Mouse (Mus musculus) gastrocnemius, postnatal 14 days (tissue): Measurements from ENCODE around the gene Dusp19. TPM values are rescaled to one million over a fixed set of nuclear protein-coding genes. Genes with fewer than 3 reads are reported as not detected.

Source experiments
- DNase-seq: peaks from one replicate; pipeline ENCODE4 v3.0.0; 2021; ENCODE audit warnings: mixed read lengths
- intact Hi-C: fragments of 180-260 bp; cut with DNase I; formaldehyde crosslinking; loops from one replicate; pipeline ENCODE4 v1.15.1; 2025; ENCODE audit warnings: low total_unique reads
- microRNA-seq, 2 experiments: library from miRNA; unstranded; fragments of <30 nt; microRNA quantifications; one replicate each; pipeline ENCODE4 v1.2.0; 2021
- total RNA-seq, 2 experiments: library from RNA; stranded (reverse); gene quantifications; 2 replicates each; pipeline ENCODE4 v1.2.3; 2021

Gene Dusp19
- total RNA-seq, 2 experiments from 2014 or later: 6.5 TPM

GRCm38 (mm10) chr2:80624523-80624922 lies 7.7 kb downstream of the Dusp19 start:
- intact Hi-C loops: no loop called here
- DNase-seq: no peak

GRCm38 (mm10) chr2:80632336-80633026 lies 15.6 kb downstream of the Dusp19 start:
- DNase-seq: no peak
- intact Hi-C loops: no loop called here

- intact Hi-C loops: no loop called here
- DNase-seq: peak; percentile 85
Measured at GRCm38 (mm10) chr2:80638364-80639241, 21.8 kb downstream of the Dusp19 start.

GRCm38 (mm10) chr2:80639398-80639797 lies 22.6 kb downstream of the Dusp19 start:
- no peak for DNase-seq
- intact Hi-C loops: no loop called here

- no peak for DNase-seq
- intact Hi-C loops: no loop called here
Measured at GRCm38 (mm10) chr2:80639864-80640263, 23.0 kb downstream of the Dusp19 start.

GRCm38 (mm10) chr2:80661414-80661813 lies 44.6 kb downstream of the Dusp19 start:
- no peak for DNase-seq
- intact Hi-C loops: no loop called here

- DNase-seq: no peak
Measured at GRCm38 (mm10) chr2:80662682-80663081, 45.8 kb downstream of the Dusp19 start.

GRCm38 (mm10) chr2:80667396-80667964 lies 50.6 kb downstream of the Dusp19 start:
- intact Hi-C loops: no loop called here
- DNase-seq: no peak

More at GRCm38 (mm10) chr2:80662682-80663081, 45.8 kb downstream of the Dusp19 start:
- intact Hi-C loops: no loop called here

GRCm38 (mm10) chr2:80669868-80670666 lies 53.2 kb downstream of the Dusp19 start:
- intact Hi-C loops: no loop called here

GRCm38 (mm10) chr2:80678803-80679202 lies 62.0 kb downstream of the Dusp19 start:
- intact Hi-C loops: no loop called here
- no peak for DNase-seq

More at GRCm38 (mm10) chr2:80669868-80670666, 53.2 kb downstream of the Dusp19 start:
- no peak for DNase-seq

Small RNA genes lying within 50 kb of the gene (microRNA-seq; reads per million reads assigned to microRNA genes)
- 0 reads per million in 2 experiments for gene Mir684-1

Other genes starting within 250 kb of the Dusp19 start
- gene Frzb, start 169.4 kb upstream of the Dusp19 start, total RNA-seq: 10 to 100 TPM; 25.7 to 33.3 TPM
- gene Nckap1, start 35.7 kb upstream of the Dusp19 start, total RNA-seq: 10 to 100 TPM; 47.1 to 49.2 TPM
- gene Nup35, start 191 bp downstream of the Dusp19 start, total RNA-seq: 1 to 10 TPM; 7.4 to 9.0 TPM